Mouse (Mus musculus) heart, adult 2 months (tissue): ENCODE measurements around the gene Sult6b2.

Source experiments
- CTCF ChIP-seq: fragments of 200-600 bp; IDR thresholded peaks from 2 replicates; pipeline ENCODE4 v1.8.1; 2022; ENCODE audit warnings: antibody characterized with exemption, mild to moderate bottlenecking, moderate library complexity
- EP300 ChIP-seq: fragments of 200-500 bp; IDR thresholded peaks from 2 replicates; pipeline ENCODE4 v1.6.1; 2011; ENCODE audit warnings: low read depth, low read length, control low read depth; ENCODE audit not compliant: insufficient read depth
- POLR2A ChIP-seq: fragments of 200-500 bp; IDR thresholded peaks from 2 replicates; pipeline ENCODE4 v1.6.1; 2011; ENCODE audit warnings: mild to moderate bottlenecking, low read depth, low read length, control low read depth; ENCODE audit not compliant: insufficient read depth

DNA sequence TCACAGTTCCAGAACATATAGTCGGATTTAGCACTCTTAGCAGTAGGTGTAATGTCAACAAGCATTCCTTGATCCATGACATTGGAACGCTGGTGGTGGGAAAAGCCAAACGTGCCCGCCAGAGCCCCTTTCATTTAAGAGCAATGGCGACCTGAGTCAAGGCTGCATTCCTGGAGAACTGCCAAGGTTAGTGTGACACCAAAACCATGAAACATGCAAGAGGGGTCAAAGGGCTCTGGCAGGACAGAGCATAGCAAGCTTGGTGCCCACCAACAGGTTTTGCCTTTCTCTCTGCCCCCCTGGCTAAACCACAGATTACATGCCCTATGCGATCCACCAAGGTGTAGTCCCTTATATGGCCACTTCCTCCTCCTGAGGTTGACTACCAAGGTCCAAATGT lies 65.7 kb downstream of the Sult6b2 start:
- TF ChIP-seq POLR2A (no peak), CTCF (no peak), EP300 (no peak)
